Mouse (Mus musculus) CH12.LX (cell line): ENCODE measurements around the gene Fbxo47.

ENCODE experiments used
- BHLHE40 ChIP-seq: IDR thresholded peaks from 2 replicates; pipeline ENCODE4 v1.6.1; 2011; ENCODE audit warnings: mild to moderate bottlenecking, low read depth, low read length, improper control_type of control experiment
- CHD2 ChIP-seq: IDR thresholded peaks from 2 replicates; pipeline ENCODE4 v1.6.1; 2011; ENCODE audit warnings: low read length, improper control_type of control experiment
- CTCF ChIP-seq, 2 experiments: IDR thresholded peaks in 1 of 2; conservative IDR thresholded peaks in 1 of 2; 2 replicates each; pipeline ENCODE4 v1.5.1; 2011 to 2012; ENCODE audit warnings: low read depth in 2 of 2, low read length in 2 of 2, improper control_type of control experiment in 1 of 2, inconsistent platforms in 1 of 2, mild to moderate bottlenecking in 1 of 2, moderate library complexity in 1 of 2
- EP300 ChIP-seq: IDR thresholded peaks from 2 replicates; pipeline ENCODE4 v1.6.1; 2011; ENCODE audit warnings: low read length, improper control_type of control experiment
- ETS1 ChIP-seq: conservative IDR thresholded peaks from 2 replicates; pipeline ENCODE4 v1.6.1; 2012; ENCODE audit warnings: low read depth, mild to moderate bottlenecking, inconsistent platforms, low read length, improper control_type of control experiment, moderate library complexity
- GABPA ChIP-seq: IDR thresholded peaks from 2 replicates; pipeline ENCODE4 v1.6.1; 2012; ENCODE audit warnings: low read depth, low read length, improper control_type of control experiment, inconsistent platforms; ENCODE audit not compliant: insufficient replicate concordance
- HCFC1 ChIP-seq: IDR thresholded peaks from 2 replicates; pipeline ENCODE4 v1.6.1; 2012; ENCODE audit warnings: low read depth, mild to moderate bottlenecking, inconsistent platforms, low read length, improper control_type of control experiment
- MAX ChIP-seq: IDR thresholded peaks from 2 replicates; pipeline ENCODE4 v1.6.1; 2011; ENCODE audit warnings: low read length, improper control_type of control experiment
- NRF1 ChIP-seq: IDR thresholded peaks from 2 replicates; pipeline ENCODE4 v1.6.1; 2014; ENCODE audit warnings: low read depth, mild to moderate bottlenecking, inconsistent platforms, low read length, improper control_type of control experiment, moderate library complexity
- POLR2A ChIP-seq: IDR thresholded peaks from 2 replicates; pipeline ENCODE4 v1.6.1; 2011; ENCODE audit warnings: low read depth, mild to moderate bottlenecking, improper control_type of control experiment, low read length
- TBP ChIP-seq: conservative IDR thresholded peaks from 2 replicates; pipeline ENCODE4 v1.6.1; 2011; ENCODE audit warnings: low read depth, low read length, improper control_type of control experiment
- USF1 ChIP-seq: IDR thresholded peaks from 2 replicates; pipeline ENCODE4 v1.6.1; 2014; ENCODE audit warnings: low read depth, mild to moderate bottlenecking, inconsistent platforms, low read length, improper control_type of control experiment
- ZC3H11A ChIP-seq: IDR thresholded peaks from 2 replicates; pipeline ENCODE4 v1.6.1; 2012; ENCODE audit warnings: low read depth, mild to moderate bottlenecking, inconsistent platforms, low read length, improper control_type of control experiment

DNA sequence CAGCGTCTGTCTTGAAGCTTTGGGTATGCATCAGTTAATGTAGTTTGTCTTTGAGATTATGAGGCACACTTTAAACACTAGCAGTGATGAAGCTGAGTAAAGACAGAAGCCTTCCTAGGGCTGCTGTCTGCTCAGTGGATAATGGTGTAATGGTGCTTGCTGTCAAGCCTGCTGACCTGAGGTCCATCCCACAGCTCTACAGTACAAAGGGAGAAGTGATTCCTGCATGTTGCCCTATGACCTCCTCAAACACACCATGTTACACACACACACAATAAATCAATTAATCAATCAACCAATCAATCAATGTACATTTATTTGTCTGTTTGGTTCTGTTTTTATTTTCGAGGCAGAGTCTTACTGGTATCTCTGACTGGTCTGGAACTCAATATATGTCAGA lies 21.8 kb downstream of the Fbxo47 start:
- TF ChIP-seq CTCF (conservative IDR thresholded peaks at IDR 0.05 in 1 of 2, IDR thresholded peaks at IDR 0.05 in 1 of 2; ENCODE audit: low read depth in 2 of 2, low read length in 2 of 2) (no peak), HCFC1 (no peak), USF1 (no peak), BHLHE40 (no peak), CHD2 (no peak), NRF1 (no peak), EP300 (no peak), ETS1 (no peak), MAX (no peak), POLR2A (no peak), GABPA (no peak), TBP (no peak), ZC3H11A (no peak)
